Mouse (Mus musculus): ENCODE data around the gene Chil3. TPM values are rescaled to one million over a fixed set of nuclear protein-coding genes. Genes with fewer than 3 reads are reported as not detected.
A peak's percentile ranks its signal among the peaks of the same experiment; 100 is the strongest.
"Not testable (repeated sequence)": the region's sequence is repeated elsewhere in the genome, so short reads cannot be mapped to it uniquely, and the experiment has no call there.

Chil3 gene
- 0.22 and 0.41 TPM in 2 replicates for polyA plus RNA-seq (2012; rRNA removed)

GRCm38 (mm10) chr3:106167464-106167863 lies at the start of gene Chil3:
TSS of gene Chil3 (minus strand) at chr3:106167564.
- no peak for DNase-seq (ENCODE audit: low read depth)

DNA sequence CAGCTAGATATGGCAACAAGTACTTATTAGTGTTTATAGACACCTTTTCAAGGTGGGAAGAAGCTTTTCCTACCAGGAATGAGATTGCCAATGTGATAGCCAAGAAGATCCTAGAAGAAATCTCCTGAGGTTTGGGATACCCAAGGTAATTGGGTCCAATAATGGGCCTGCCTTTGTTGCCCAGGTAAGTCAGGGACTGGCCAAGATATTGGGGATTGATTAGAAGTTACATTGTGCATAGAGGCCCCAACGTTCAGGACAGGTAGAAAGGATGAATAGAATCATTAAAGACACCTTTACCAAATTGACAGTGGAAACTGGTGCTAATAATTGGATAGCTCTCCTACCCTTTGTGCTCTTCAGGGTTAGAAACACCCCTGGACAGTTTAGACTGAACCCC lies 30.7 kb upstream of the Chil3 start:
- DNase-seq (ENCODE audit: low read depth) = not testable (repeated sequence)

GRCm38 (mm10) chr3:106197246-106197645 lies 29.9 kb upstream of the Chil3 start:
- DNase-seq (ENCODE audit: low read depth) = not testable (repeated sequence)

- DNase-seq (ENCODE audit: low read depth) = no peak
These were observed 28.9 kb upstream of the Chil3 start for GRCm38 (mm10) chr3:106196276-106196675.

GRCm38 (mm10) chr3:106195486-106195885 lies 28.1 kb upstream of the Chil3 start:
- no peak for DNase-seq (ENCODE audit: low read depth)

DNA sequence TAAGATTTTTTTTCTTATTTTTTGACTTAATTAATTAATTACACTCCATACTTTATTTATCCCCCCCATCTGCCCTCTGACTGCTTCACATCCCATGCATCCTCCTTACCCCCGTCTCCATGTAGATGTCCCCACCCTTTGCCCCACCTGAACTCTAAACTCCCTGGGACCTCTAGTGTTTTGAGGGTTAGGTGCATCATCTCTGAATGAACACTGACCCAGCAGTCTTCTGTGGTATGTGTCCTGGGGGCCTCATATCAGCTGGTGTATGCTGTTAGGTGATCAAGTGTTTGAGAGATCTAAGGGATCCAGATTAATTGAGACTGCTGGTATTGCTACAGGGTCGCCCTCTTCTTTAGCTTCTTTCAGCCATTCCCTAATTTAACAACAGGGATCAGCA lies 20.6 kb upstream of the Chil3 start:
- DNase-seq (ENCODE audit: low read depth) = no peak

- no peak for DNase-seq (ENCODE audit: low read depth)
These were observed 10.3 kb upstream of the Chil3 start for GRCm38 (mm10) chr3:106177509-106178189.

- not testable (repeated sequence) for DNase-seq (ENCODE audit: low read depth)
These were observed 7.6 kb upstream of the Chil3 start for GRCm38 (mm10) chr3:106174971-106175370.

DNA sequence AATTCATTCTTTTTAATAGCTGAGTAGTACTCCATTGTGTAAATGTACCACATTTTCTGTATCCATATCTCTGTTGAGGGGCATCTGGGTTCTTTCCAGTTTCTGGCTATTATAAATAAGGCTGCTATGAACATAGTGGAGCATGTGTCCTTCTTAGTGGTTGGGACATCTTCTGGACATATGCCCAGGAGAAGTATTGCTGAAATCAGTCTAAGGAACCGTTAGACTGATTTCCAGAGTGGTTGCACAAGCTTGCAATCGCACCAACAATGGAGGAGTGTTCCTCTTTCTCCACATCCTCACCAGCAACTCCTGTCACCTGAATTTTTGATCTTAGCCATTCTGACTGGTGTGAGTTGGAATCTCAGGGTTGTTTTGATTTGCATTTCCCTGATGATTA lies 5.1 kb upstream of the Chil3 start:
- peak; percentile 17 for DNase-seq (ENCODE audit: low read depth)

- DNase-seq (ENCODE audit: low read depth) = no peak
These were observed 3.9 kb upstream of the Chil3 start for GRCm38 (mm10) chr3:106171135-106171731.

GRCm38 (mm10) chr3:106170522-106171053 lies 3.2 kb upstream of the Chil3 start:
- DNase-seq (ENCODE audit: low read depth) = peak; percentile 6

DNA sequence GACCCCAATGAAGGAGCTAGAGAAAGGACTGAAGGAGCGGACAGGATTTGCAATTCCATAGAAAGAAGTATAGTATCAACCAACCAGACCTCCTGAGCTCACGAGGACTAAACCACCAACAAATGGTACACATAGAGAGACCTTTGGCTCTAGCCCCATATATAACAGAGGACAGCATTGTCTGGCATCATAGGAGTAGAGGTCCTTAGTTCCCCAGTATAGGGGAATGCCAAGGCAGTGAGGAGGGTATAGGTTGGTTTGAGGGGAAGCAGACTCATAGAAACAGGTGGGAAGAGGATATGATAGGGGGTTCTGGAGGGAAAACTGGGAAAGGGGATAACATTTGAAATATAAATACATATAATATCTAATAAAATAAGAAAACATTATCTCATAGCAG lies 13.0 kb downstream of the Chil3 start:
- no peak for DNase-seq (ENCODE audit: low read depth)

DNA sequence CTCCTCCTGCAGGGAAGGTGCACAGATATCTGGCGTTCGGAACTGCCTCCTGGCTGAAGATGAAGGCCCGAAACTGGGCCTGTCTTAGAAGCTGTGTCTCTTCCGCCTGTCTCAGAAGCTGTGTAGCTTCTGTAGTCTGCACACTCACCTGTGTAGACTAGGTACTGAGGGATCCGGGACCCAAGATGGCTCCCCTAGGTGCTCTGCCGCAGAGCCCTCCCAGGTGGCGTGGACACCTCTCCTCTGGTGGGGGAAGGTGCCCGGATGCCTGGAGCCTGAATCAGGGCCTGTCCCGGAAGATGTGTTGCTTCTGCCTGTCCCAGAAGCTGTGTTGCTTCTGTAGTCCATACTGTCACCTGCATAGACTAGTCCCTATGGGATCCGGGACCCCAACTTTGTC lies 23.3 kb downstream of the Chil3 start:
- no peak for DNase-seq (ENCODE audit: low read depth)

DNA sequence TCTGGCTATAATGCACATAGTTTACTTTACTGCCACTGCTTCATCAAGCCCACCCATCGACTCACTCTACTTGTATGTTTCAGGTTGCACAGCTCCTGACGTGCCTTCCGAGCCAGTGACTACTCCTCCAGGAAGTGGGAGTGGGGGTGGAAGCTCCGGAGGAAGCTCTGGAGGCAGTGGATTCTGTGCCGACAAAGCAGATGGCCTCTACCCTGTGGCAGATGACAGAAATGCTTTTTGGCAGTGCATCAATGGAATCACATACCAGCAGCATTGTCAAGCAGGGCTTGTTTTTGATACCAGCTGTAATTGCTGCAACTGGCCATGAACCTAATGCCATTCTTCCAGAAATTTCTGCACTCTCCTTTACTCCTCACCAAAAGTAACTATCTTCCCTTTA lies 35.7 kb downstream of the Chil3 start:
- DNase-seq (ENCODE audit: low read depth) = no peak

- no peak for DNase-seq (ENCODE audit: low read depth)
These were observed 38.4 kb downstream of the Chil3 start for GRCm38 (mm10) chr3:106128807-106129493.

- DNase-seq (ENCODE audit: low read depth) = no peak
These were observed 40.4 kb downstream of the Chil3 start for GRCm38 (mm10) chr3:106126999-106127398.

- DNase-seq (ENCODE audit: low read depth) = no peak
These were observed 54.4 kb downstream of the Chil3 start, which contains the start of gene Chia1 for GRCm38 (mm10) chr3:106112929-106113328. TSS of gene Chia1 (plus strand) at chr3:106113229.

Other genes with a start within 250 kb of the Chil3 start
- gene I830077J02Rik, start 234.9 kb downstream of the Chil3 start, polyA plus RNA-seq (2012; rRNA removed) = 0.63 and 0.84 TPM in 2 replicates
- gene Wdr77, start 208.2 kb downstream of the Chil3 start, polyA plus RNA-seq (2012; rRNA removed) = 37.7 and 41.3 TPM in 2 replicates
- 112 and 124 TPM in 2 replicates for gene Atp5f1, start 207.5 kb downstream of the Chil3 start, polyA plus RNA-seq (2012; rRNA removed)
- gene Ovgp1, start 193.9 kb downstream of the Chil3 start, polyA plus RNA-seq (2012; rRNA removed) = 1.4 and 1.5 TPM in 2 replicates
- 0.92 and 2.3 TPM in 2 replicates for gene Pifo, start 152.9 kb downstream of the Chil3 start, polyA plus RNA-seq (2012; rRNA removed)
- gene Chil5, start 134.8 kb downstream of the Chil3 start, polyA plus RNA-seq (2012; rRNA removed) = 0.27 TPM in 1 of 2 replicates, not detected in the other
- 0.62 and 0.76 TPM in 2 replicates for gene Chia1, start 54.3 kb downstream of the Chil3 start, polyA plus RNA-seq (2012; rRNA removed)
- gene Chil4, start 51.9 kb upstream of the Chil3 start, polyA plus RNA-seq (2012; rRNA removed) = not detected in 2 replicates
- gene Chil6, start 238.6 kb upstream of the Chil3 start, polyA plus RNA-seq (2012; rRNA removed) = not detected in 2 replicates

Measured in gonadal fat pad, adult 2 months (tissue).